Mouse (Mus musculus): Measurements from ENCODE around the gene Qser1. TPM values are rescaled to one million over a fixed set of nuclear protein-coding genes. Genes with fewer than 3 reads are reported as not detected.
A peak's percentile ranks its signal among the peaks of the same experiment; 100 is the strongest.

Qser1 gene
- total and polyA plus RNA-seq, 3 experiments, result 3.9 to 14.5 TPM; not detected in 1

- Histone ChIP-seq H3K79me2 (ENCODE audit: control insufficient read depth, insufficient read depth, low read length, poor library complexity) (peaks cover 4% of the 10 kb centered on the region; the same call in 1 of the 2 replicates), H3K4me1 (ENCODE audit: control insufficient read depth in 1 of 2, insufficient read depth in 2 of 2, low read length in 2 of 2) (peaks cover 0 to 8% of the 10 kb centered on the region in 2 experiments; a peak in 3 of 4 replicates), H3K9ac (ENCODE audit: control insufficient read depth, low read depth, low read length, poor library complexity, severe bottlenecking) (no peak overlapping the region), H3K9me3 (replicated peaks; ENCODE audit: insufficient read depth, low read length) (no peaks in the 10 kb centered on the region), H3K27ac (ENCODE audit: control insufficient read depth, low read depth, low read length) (no peak overlapping the region), H3K4me3 (ENCODE audit: control insufficient read depth in 1 of 2, insufficient read depth in 1 of 2, low read depth in 2 of 2, low read length in 2 of 2) (no peak overlapping the region), H3K27me3 (ENCODE audit: control insufficient read depth in 1 of 2, insufficient read depth in 2 of 2, low read length in 2 of 2) (no peaks in the 10 kb centered on the region), H3K36me3 (ENCODE audit: control insufficient read depth in 1 of 2, insufficient read depth in 2 of 2, low read length in 2 of 2) (peaks cover 0 to 7% of the 10 kb centered on the region in 2 experiments; a peak in 2 of 4 replicates)
- DNase-seq (ENCODE audit: low read depth, low spot score), result peak; percentile 65
- TF ChIP-seq TCF12 (IDR thresholded peaks at IDR 0.05; ENCODE audit: low read depth, low read length) (no peak), POLR2AphosphoS2 (IDR thresholded peaks at IDR 0.05; ENCODE audit: low read length) (no peak), POLR2A (IDR thresholded peaks at IDR 0.05; ENCODE audit: control insufficient read depth in 1 of 2, insufficient read depth in 1 of 2, low read depth in 1 of 2, low read length in 2 of 2, poor library complexity in 1 of 2) (no peak), RCOR1 (IDR thresholded peaks at IDR 0.05; ENCODE audit: low read depth, low read length) (no peak), SMC3 (IDR thresholded peaks at IDR 0.05; ENCODE audit: low read depth, low read length) (no peak), UBTF (IDR thresholded peaks at IDR 0.05; ENCODE audit: borderline replicate concordance, insufficient read depth, low read depth, low read length) (no peak), ZKSCAN1 (IDR thresholded peaks at IDR 0.05; ENCODE audit: low read depth, low read length) (no peak)
Observed at GRCm38 (mm10) chr2:104746251-104746650, 70.3 kb downstream of the Qser1 start.

GRCm38 (mm10) chr2:104743971-104744370 is 72.6 kb downstream of the Qser1 start:
- Histone ChIP-seq H3K27me3 (ENCODE audit: control insufficient read depth in 1 of 2, insufficient read depth in 2 of 2, low read length in 2 of 2) (no peaks in the 10 kb centered on the region), H3K27ac (ENCODE audit: control insufficient read depth, low read depth, low read length) (no peak overlapping the region), H3K4me1 (ENCODE audit: control insufficient read depth in 1 of 2, insufficient read depth in 2 of 2, low read length in 2 of 2) (peaks cover 0 to 8% of the 10 kb centered on the region in 2 experiments; a peak in 3 of 4 replicates), H3K79me2 (ENCODE audit: control insufficient read depth, insufficient read depth, low read length, poor library complexity) (peaks cover 4% of the 10 kb centered on the region; the same call in 1 of the 2 replicates), H3K36me3 (ENCODE audit: control insufficient read depth in 1 of 2, insufficient read depth in 2 of 2, low read length in 2 of 2) (peaks cover 0 to 7% of the 10 kb centered on the region in 2 experiments; a peak in 2 of 4 replicates), H3K9ac (ENCODE audit: control insufficient read depth, low read depth, low read length, poor library complexity, severe bottlenecking) (no peak overlapping the region), H3K9me3 (replicated peaks; ENCODE audit: insufficient read depth, low read length) (no peaks in the 10 kb centered on the region), H3K4me3 (ENCODE audit: control insufficient read depth in 1 of 2, insufficient read depth in 1 of 2, low read depth in 2 of 2, low read length in 2 of 2) (no peak overlapping the region)
- TF ChIP-seq CTCF (IDR thresholded peaks at IDR 0.05 in 2 of 3, conservative IDR thresholded peaks at IDR 0.05 in 1 of 3; ENCODE audit: control insufficient read depth in 1 of 3, insufficient read depth in 1 of 3, low read depth in 2 of 3, low read length in 3 of 3, poor library complexity in 1 of 3, severe bottlenecking in 1 of 3), result peak in 1 of 3 experiments; percentile 9; a peak in 1 of 6 replicates
- no peak for TF ChIP-seq MAFK (IDR thresholded peaks at IDR 0.05; ENCODE audit: borderline replicate concordance, low read depth, low read length)
- TF ChIP-seq MYB (IDR thresholded peaks at IDR 0.05; ENCODE audit: low read depth, low read length), result no peak
- peak; percentile 20; the same call in 1 of the 2 replicates for TF ChIP-seq ZC3H11A (IDR thresholded peaks at IDR 0.05; ENCODE audit: low read depth, low read length)
- no peak for TF ChIP-seq CHD2 (IDR thresholded peaks at IDR 0.05; ENCODE audit: low read length)
- no peak for DNase-seq (ENCODE audit: low read depth, low spot score)

GRCm38 (mm10) chr2:104743160-104743559 is 73.4 kb downstream of the Qser1 start:
- no peak for DNase-seq (ENCODE audit: low read depth, low spot score)
- Histone ChIP-seq H3K27ac (ENCODE audit: control insufficient read depth, low read depth, low read length) (no peak overlapping the region), H3K27me3 (ENCODE audit: control insufficient read depth in 1 of 2, insufficient read depth in 2 of 2, low read length in 2 of 2) (no peaks in the 10 kb centered on the region), H3K4me1 (ENCODE audit: control insufficient read depth in 1 of 2, insufficient read depth in 2 of 2, low read length in 2 of 2) (peaks cover 0 to 8% of the 10 kb centered on the region in 2 experiments; a peak in 3 of 4 replicates), H3K9me3 (replicated peaks; ENCODE audit: insufficient read depth, low read length) (no peaks in the 10 kb centered on the region), H3K79me2 (ENCODE audit: control insufficient read depth, insufficient read depth, low read length, poor library complexity) (peaks cover 4% of the 10 kb centered on the region; the same call in 1 of the 2 replicates), H3K4me3 (ENCODE audit: control insufficient read depth in 1 of 2, insufficient read depth in 1 of 2, low read depth in 2 of 2, low read length in 2 of 2) (peak overlapping the region; percentile 91 to 97), H3K9ac (ENCODE audit: control insufficient read depth, low read depth, low read length, poor library complexity, severe bottlenecking) (peak overlapping the region; percentile 97), H3K36me3 (ENCODE audit: control insufficient read depth in 1 of 2, insufficient read depth in 2 of 2, low read length in 2 of 2) (peaks cover 0 to 7% of the 10 kb centered on the region in 2 experiments; a peak in 2 of 4 replicates)
- TF ChIP-seq ZMIZ1 (IDR thresholded peaks at IDR 0.05; ENCODE audit: low read depth, low read length) (no peak), MAFK (IDR thresholded peaks at IDR 0.05; ENCODE audit: borderline replicate concordance, low read depth, low read length) (no peak), POLR2A (IDR thresholded peaks at IDR 0.05; ENCODE audit: control insufficient read depth in 1 of 2, insufficient read depth in 1 of 2, low read depth in 1 of 2, low read length in 2 of 2, poor library complexity in 1 of 2) (no peak), ZC3H11A (IDR thresholded peaks at IDR 0.05; ENCODE audit: low read depth, low read length) (no peak), ZNF384 (IDR thresholded peaks at IDR 0.05; ENCODE audit: low read depth, low read length) (no peak), ZKSCAN1 (IDR thresholded peaks at IDR 0.05; ENCODE audit: low read depth, low read length) (no peak), TAL1 (IDR thresholded peaks at IDR 0.05; ENCODE audit: low read length) (no peak), SIN3A (IDR thresholded peaks at IDR 0.05; ENCODE audit: low read length) (no peak), MAZ (IDR thresholded peaks at IDR 0.05; ENCODE audit: low read depth, low read length) (no peak), CHD1 (IDR thresholded peaks at IDR 0.05; ENCODE audit: low read depth, low read length) (no peak)
